Mouse (Mus musculus): Measurements from ENCODE around the gene Fzd7.

DNA sequence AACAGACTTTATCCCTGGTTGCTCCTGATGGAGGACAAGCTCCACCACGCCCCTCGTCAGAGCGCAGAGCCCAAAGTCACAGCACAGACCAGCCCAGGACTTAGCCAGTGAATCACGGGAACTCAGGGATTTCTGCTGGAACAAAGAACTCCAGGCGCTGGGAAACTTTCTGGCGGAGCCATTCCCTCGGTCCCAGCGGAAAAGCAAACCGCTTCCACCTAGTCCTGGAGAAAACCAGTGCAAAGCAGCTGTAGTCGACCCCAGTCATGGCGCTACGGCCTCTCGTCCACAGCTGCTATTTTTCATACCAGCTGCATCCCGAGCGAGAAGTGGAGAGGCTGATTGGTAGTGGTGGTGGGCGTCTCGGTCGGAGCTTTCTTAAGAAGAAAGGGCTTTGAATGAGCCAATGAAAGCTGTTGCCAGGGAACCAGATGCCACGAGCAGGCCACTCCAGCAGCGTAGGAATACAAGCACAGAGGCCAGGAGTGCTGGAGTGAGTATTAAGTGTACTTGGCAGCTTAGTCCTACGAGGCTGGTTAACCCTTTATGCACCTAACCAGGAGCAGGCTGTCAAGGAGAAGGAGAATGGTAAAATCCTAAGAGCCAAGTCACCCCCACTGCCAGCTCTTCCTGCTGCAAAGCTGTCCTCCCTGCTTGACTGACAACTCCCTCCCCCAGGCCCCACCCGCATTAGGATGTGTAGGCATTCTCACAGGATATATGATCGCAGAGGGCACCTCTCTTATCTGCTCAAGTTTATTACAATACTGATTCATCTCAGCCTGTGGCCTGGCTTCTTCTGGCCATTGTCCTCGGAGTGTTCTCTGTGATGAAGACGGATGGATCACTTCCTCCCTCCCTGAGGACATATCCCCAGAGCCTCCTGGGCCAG lies 34.0 kb downstream of the Fzd7 start, which contains the start of gene Gm973:
- no peak for TF ChIP-seq CTCF (IDR thresholded peaks at IDR 0.05; ENCODE audit: low read depth, low read length)
- TF ChIP-seq EP300 (IDR thresholded peaks at IDR 0.05; ENCODE audit: insufficient read depth, low read depth, low read length) = no peak
